Mouse (Mus musculus) midbrain, embryonic 11.5 days (tissue): Measurements from ENCODE around the gene H2al2b. TPM values are rescaled to one million over a fixed set of nuclear protein-coding genes. Genes with fewer than 3 reads are reported as not detected.
"Not testable (repeated sequence)": the region's sequence is repeated elsewhere in the genome, so short reads cannot be mapped to it uniquely, and the experiment has no call there.

Source experiments
- ATAC-seq: fragments of 200-750 bp; cut with Nextera tagmentation; 2 replicates; pipeline ENCODE4 v1.8.0; 2017; ENCODE audit warnings: moderate TSS enrichment, moderate library complexity; ENCODE audit not compliant: low FRiP score
- DNase-seq: peaks from one replicate; pipeline ENCODE4 v3.0.0; 2015; ENCODE audit warnings: low spot score; ENCODE audit errors: missing footprints
- H3K27ac ChIP-seq: fragments of 300-500 bp; sonication (generic); 2 replicates; pipeline ENCODE4 v1.5.1; 2014; ENCODE audit warnings: low read depth, low read length
- H3K27me3 ChIP-seq: fragments of 300-500 bp; sonication (generic); 2 replicates; pipeline ENCODE4 v1.6.1; 2014; ENCODE audit warnings: mild to moderate bottlenecking, low read length, moderate library complexity, mixed read lengths; ENCODE audit not compliant: control insufficient read depth, insufficient read depth
- H3K36me3 ChIP-seq: fragments of 300-500 bp; sonication (generic); 2 replicates; pipeline ENCODE4 v1.6.1; 2014; ENCODE audit warnings: mild to moderate bottlenecking, low read length, moderate library complexity, mixed read lengths; ENCODE audit not compliant: control insufficient read depth, insufficient read depth
- H3K4me1 ChIP-seq: fragments of 300-500 bp; sonication (generic); 2 replicates; pipeline ENCODE4 v1.6.1; 2014; ENCODE audit warnings: low read length; ENCODE audit not compliant: control insufficient read depth, insufficient read depth
- H3K4me2 ChIP-seq: fragments of 300-500 bp; sonication (generic); 2 replicates; pipeline ENCODE4 v1.6.1; 2014; ENCODE audit warnings: mild to moderate bottlenecking, moderate library complexity
- H3K4me3 ChIP-seq: fragments of 300-500 bp; sonication (generic); 2 replicates; pipeline ENCODE4 v1.5.1; 2014; ENCODE audit warnings: low read depth, low read length
- H3K9ac ChIP-seq: fragments of 300-500 bp; sonication (generic); 2 replicates; pipeline ENCODE4 v1.6.1; 2014; ENCODE audit warnings: low read length
- H3K9me3 ChIP-seq: fragments of 300-500 bp; sonication (generic); 2 replicates; pipeline ENCODE4 v1.6.1; 2016; ENCODE audit warnings: low read length; ENCODE audit not compliant: control insufficient read depth
- WGBS: fragments of 180-500 bp; shearing (Covaris S2); extraction: QIAGEN DNeasy Blood & Tissue Kit; methylation state at CpG from one replicate; pipeline ENCODE4 v1.1.7; 2014; 5-methylcytosine and 5-hydroxymethylcytosine counted together
- polyA plus RNA-seq: library from polyadenylated mRNA; unstranded; fragments of >200 nt; fragmentation: Nextera tagmentation; extraction: Ambion mirVana; gene quantifications from 2 replicates; pipeline ENCODE4 v1.2.1, GENCODE M21; 2014

H2al2b gene
- polyA plus RNA-seq, result not detected in 2 replicates

DNA sequence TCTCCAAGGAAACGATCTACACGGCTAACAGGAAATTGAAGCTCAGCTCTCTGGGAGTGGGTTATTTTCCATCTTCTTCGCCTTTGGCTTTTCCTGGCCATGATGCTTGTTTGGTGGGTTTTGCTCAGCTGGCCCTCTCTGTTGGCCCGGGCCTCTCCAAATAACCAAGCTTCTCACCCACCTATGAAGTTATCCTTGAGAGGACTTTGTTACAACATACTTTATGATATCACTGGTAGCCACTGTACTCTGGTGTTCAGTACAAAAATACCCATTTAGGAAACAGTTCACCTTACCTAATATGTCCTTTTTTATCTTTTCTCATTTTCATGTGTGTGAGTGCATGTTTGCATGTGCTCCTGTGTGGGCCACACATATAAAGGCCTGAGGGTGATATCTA, at the start of gene H2al2b:
Gene H2al2b, minus strand, starts transcription at position 101 of the 400 bp plus-strand sequence.
- not testable (repeated sequence) for H3K4me2 ChIP-seq, H3K9me3 ChIP-seq, H3K4me3 ChIP-seq

More for the DNA sequence above, at the start of gene H2al2b:
- not testable (repeated sequence) for H3K9ac ChIP-seq, ATAC-seq, H3K4me1 ChIP-seq, H3K27ac ChIP-seq, H3K27me3 ChIP-seq, DNase-seq, H3K36me3 ChIP-seq
- no CpG with 5 or more reads among the region's 4 CpGs for WGBS

Other genes starting within 250 kb of the H2al2b start
- gene H2al2c, start 121.6 kb downstream of the H2al2b start, polyA plus RNA-seq, result not detected in 2 replicates
- not detected in 2 replicates for gene Sry, start 57.0 kb downstream of the H2al2b start, polyA plus RNA-seq
- gene Gm4064, start 75.5 kb upstream of the H2al2b start, polyA plus RNA-seq, result not detected in 2 replicates
- not detected in 2 replicates for gene Rbmy, start 110.0 kb upstream of the H2al2b start, polyA plus RNA-seq
- not detected in 2 replicates for gene Gm10256, start 110.0 kb upstream of the H2al2b start, polyA plus RNA-seq
- gene Gm10352, start 180.3 kb upstream of the H2al2b start, polyA plus RNA-seq, result not detected in 2 replicates
- gene Gm29289, start 211.9 kb upstream of the H2al2b start, polyA plus RNA-seq, result not detected in 2 replicates